Mouse (Mus musculus): ENCODE results near the gene Bhlhe23.

GRCm38 (mm10) chr2:180748904-180749303 lies 27.8 kb downstream of the Bhlhe23 start:
- no peak for TF ChIP-seq KAT2A (conservative IDR thresholded peaks at IDR 0.05; ENCODE audit: low read depth, low read length)
- no peak for TF ChIP-seq USF1 (IDR thresholded peaks at IDR 0.05; ENCODE audit: low read depth, low read length)
- TF ChIP-seq EP300 (IDR thresholded peaks at IDR 0.05; ENCODE audit: low read depth in 1 of 2, low read length in 2 of 2), result no peak
- TF ChIP-seq TBP (IDR thresholded peaks at IDR 0.05; ENCODE audit: low read depth, low read length), result no peak
- TF ChIP-seq CTCF (IDR thresholded peaks at IDR 0.05 in 2 of 3, conservative IDR thresholded peaks at IDR 0.05 in 1 of 3; ENCODE audit: control insufficient read depth in 1 of 3, insufficient read depth in 1 of 3, low read depth in 2 of 3, low read length in 3 of 3, poor library complexity in 1 of 3, severe bottlenecking in 1 of 3), result no peak
- TF ChIP-seq MAZ (IDR thresholded peaks at IDR 0.05; ENCODE audit: low read depth, low read length), result no peak
- TF ChIP-seq POLR2A (IDR thresholded peaks at IDR 0.05; ENCODE audit: control insufficient read depth in 1 of 2, insufficient read depth in 1 of 2, low read depth in 1 of 2, low read length in 2 of 2, poor library complexity in 1 of 2), result no peak
- TF ChIP-seq ELF1 (IDR thresholded peaks at IDR 0.05; ENCODE audit: low read depth, low read length), result no peak
- no peak for TF ChIP-seq NELFE (IDR thresholded peaks at IDR 0.05; ENCODE audit: low read depth, low read length)

Data from MEL (cell line).